Mouse (Mus musculus): ENCODE results near the gene Ankrd61. TPM values are rescaled to one million over a fixed set of nuclear protein-coding genes. Genes with fewer than 3 reads are reported as not detected.

Gene Ankrd61
- total and polyA plus RNA-seq, 2 experiments: not detected

DNA sequence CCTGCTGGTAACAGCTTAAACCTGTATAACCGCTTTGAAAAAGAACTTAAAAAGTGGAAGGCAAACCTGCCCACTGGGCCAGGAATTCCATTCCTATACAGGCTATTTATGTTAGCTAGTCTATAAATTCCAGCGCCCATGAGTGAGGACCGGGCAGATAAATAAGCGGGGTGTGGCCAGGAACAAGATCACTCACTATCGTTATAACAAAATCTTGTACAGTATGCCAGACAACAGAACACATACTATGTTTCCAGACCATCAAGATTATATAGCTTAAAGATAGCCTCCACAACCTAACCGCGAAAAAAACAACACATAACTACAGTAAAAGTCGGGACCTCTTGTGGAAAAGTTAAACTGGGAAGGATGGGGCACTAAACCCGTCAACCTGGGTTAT, 11.4 kb upstream of the Ankrd61 start:
- Histone ChIP-seq H3K4me3 (ENCODE audit: insufficient read depth, low read depth, low read length) (peak overlapping the region; percentile 65), H3K4me1 (ENCODE audit: control insufficient read depth, insufficient read depth, low read length) (peaks cover 2% of the 10 kb centered on the region; the same call in 1 of the 2 replicates), H3K27ac (replicated peaks; ENCODE audit: insufficient read depth, low read depth, low read length) (0 out of 2 replicates have a peak overlapping the region, but pooled peaks have one; percentile 40), H3K36me3 (ENCODE audit: control insufficient read depth, insufficient read depth, low read length) (peaks cover 1% of the 10 kb centered on the region), H3K9ac (ENCODE audit: low read depth, low read length) (peak overlapping the region; percentile 57), H3K79me2 (ENCODE audit: control insufficient read depth, insufficient read depth, low read length) (peaks cover 5% of the 10 kb centered on the region; the same call in 1 of the 2 replicates), H3K27me3 (ENCODE audit: control insufficient read depth, insufficient read depth, low read length) (no peaks in the 10 kb centered on the region)
- 2% methylated on average over 9 of the region's 9 CpGs for WGBS
- no peak for TF ChIP-seq CTCF (IDR thresholded peaks at IDR 0.05; ENCODE audit: low read depth, low read length)
- TF ChIP-seq POLR2A (IDR thresholded peaks at IDR 0.05; ENCODE audit: extremely low read depth, insufficient read depth, low read length): no peak
- no peak for DNase-seq (ENCODE audit: extremely low read depth, low read depth, low spot score)

DNA sequence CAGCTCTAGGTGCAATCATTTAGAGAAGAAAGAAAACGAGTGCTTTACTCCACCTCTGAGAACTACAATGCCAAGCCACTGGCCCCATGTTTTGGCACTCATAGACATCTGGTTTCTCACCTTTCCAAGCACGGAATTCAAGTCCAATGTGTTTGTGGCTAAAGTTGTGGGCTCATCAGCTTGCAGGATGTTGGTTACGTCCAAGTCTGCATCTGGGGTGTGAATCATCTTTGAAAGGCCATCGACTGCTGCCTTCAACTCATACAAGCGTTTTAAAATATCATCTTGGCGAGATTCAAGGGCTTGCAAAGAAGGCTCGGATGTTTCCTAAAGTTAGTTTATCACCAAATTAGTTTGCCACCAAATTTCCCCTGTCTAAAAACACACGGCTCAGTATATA, 8.9 kb upstream of the Ankrd61 start:
- Histone ChIP-seq H3K27me3 (ENCODE audit: control insufficient read depth, insufficient read depth, low read length) (no peaks in the 10 kb centered on the region), H3K9ac (ENCODE audit: low read depth, low read length) (no peak overlapping the region), H3K4me1 (ENCODE audit: control insufficient read depth, insufficient read depth, low read length) (peaks cover 2% of the 10 kb centered on the region; the same call in 1 of the 2 replicates), H3K4me3 (ENCODE audit: insufficient read depth, low read depth, low read length) (no peak overlapping the region), H3K79me2 (ENCODE audit: control insufficient read depth, insufficient read depth, low read length) (peaks cover 5% of the 10 kb centered on the region; the same call in 1 of the 2 replicates), H3K27ac (replicated peaks; ENCODE audit: insufficient read depth, low read depth, low read length) (no peak overlapping the region), H3K36me3 (ENCODE audit: control insufficient read depth, insufficient read depth, low read length) (peaks cover 22% of the 10 kb centered on the region)
- no peak for DNase-seq (ENCODE audit: extremely low read depth, low read depth, low spot score)
- TF ChIP-seq POLR2A (IDR thresholded peaks at IDR 0.05; ENCODE audit: extremely low read depth, insufficient read depth, low read length) (no peak), CTCF (IDR thresholded peaks at IDR 0.05; ENCODE audit: low read depth, low read length) (no peak)
- 89% methylated on average over 8 of the region's 8 CpGs for WGBS

DNA sequence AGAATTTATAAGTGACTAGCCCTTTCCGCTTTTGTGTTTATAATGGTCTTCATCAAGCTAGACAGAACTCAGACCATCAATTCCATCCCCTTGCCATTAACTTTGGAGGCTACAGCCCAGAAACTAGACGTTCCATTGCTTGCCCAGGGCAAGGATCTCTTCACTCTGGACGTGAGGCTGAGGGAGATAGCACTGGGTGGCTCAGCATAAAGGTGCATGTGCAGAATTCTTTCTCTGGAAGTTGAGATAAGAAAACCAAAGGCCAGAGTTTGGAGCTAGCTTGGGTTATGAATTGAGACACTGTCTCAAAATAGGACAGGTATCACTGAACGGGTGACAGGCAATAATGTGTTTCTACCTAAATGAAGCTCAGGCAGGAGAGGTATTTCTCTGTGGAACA, 6.3 kb upstream of the Ankrd61 start:
- no peak for DNase-seq (ENCODE audit: extremely low read depth, low read depth, low spot score)
- Histone ChIP-seq H3K27me3 (ENCODE audit: control insufficient read depth, insufficient read depth, low read length) (no peaks in the 10 kb centered on the region), H3K27ac (replicated peaks; ENCODE audit: insufficient read depth, low read depth, low read length) (no peak overlapping the region), H3K79me2 (ENCODE audit: control insufficient read depth, insufficient read depth, low read length) (peaks cover 2% of the 10 kb centered on the region; the same call in 1 of the 2 replicates), H3K9ac (ENCODE audit: low read depth, low read length) (no peak overlapping the region), H3K4me1 (ENCODE audit: control insufficient read depth, insufficient read depth, low read length) (no peaks in the 10 kb centered on the region), H3K4me3 (ENCODE audit: insufficient read depth, low read depth, low read length) (no peak overlapping the region), H3K36me3 (ENCODE audit: control insufficient read depth, insufficient read depth, low read length) (peaks cover 36% of the 10 kb centered on the region)
- TF ChIP-seq POLR2A (IDR thresholded peaks at IDR 0.05; ENCODE audit: extremely low read depth, insufficient read depth, low read length): no peak
- no peak for TF ChIP-seq CTCF (IDR thresholded peaks at IDR 0.05; ENCODE audit: low read depth, low read length)
- 89% methylated on average over 4 of the region's 4 CpGs for WGBS

DNA sequence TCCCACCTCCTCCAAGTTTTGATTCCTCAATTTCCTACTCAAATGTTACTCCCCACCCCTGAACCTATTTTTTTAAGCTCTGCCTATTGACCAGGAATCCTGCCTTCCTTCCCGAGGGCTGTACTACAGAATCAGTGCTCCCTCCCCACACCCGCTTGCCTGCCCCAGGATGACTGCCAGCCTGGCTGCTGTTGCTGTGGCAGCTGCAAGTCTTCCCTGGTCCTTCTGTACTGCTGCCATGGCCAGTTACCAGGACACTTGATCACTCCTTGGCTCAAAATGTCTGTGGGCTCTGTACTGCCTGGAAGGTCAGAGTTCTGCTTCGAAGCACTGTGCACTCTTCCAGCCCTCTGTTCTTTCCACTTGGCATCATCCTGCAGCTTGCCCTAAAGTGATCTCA, 4.6 kb upstream of the Ankrd61 start:
- Histone ChIP-seq H3K4me1 (ENCODE audit: control insufficient read depth, insufficient read depth, low read length) (no peaks in the 10 kb centered on the region), H3K36me3 (ENCODE audit: control insufficient read depth, insufficient read depth, low read length) (peaks cover 47% of the 10 kb centered on the region), H3K79me2 (ENCODE audit: control insufficient read depth, insufficient read depth, low read length) (no peaks in the 10 kb centered on the region), H3K9ac (ENCODE audit: low read depth, low read length) (no peak overlapping the region), H3K4me3 (ENCODE audit: insufficient read depth, low read depth, low read length) (no peak overlapping the region), H3K27ac (replicated peaks; ENCODE audit: insufficient read depth, low read depth, low read length) (no peak overlapping the region), H3K27me3 (ENCODE audit: control insufficient read depth, insufficient read depth, low read length) (no peaks in the 10 kb centered on the region)
- TF ChIP-seq POLR2A (IDR thresholded peaks at IDR 0.05; ENCODE audit: extremely low read depth, insufficient read depth, low read length): no peak
- no peak for TF ChIP-seq CTCF (IDR thresholded peaks at IDR 0.05; ENCODE audit: low read depth, low read length)
- 81% methylated on average over 3 of the region's 3 CpGs for WGBS
- no peak for DNase-seq (ENCODE audit: extremely low read depth, low read depth, low spot score)

DNA sequence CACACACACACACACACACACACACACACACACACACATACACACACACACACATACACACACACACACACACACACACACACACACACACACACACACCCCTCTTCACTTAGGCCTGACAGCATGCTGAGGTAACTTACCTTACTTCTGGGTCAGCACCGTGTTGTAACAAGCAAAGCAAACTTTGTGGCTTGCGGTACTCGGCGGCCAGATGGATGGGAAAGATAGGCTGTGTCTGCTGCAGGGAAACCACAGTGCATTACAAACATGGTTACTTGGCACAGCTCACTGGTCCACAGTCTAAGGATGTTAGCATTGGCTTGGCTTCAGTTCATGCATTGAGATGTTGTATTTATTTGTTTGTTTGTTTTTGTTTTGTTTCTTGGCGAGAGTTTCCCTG, 4.1 kb downstream of the Ankrd61 start:
- TF ChIP-seq POLR2A (IDR thresholded peaks at IDR 0.05; ENCODE audit: extremely low read depth, insufficient read depth, low read length) (no peak), CTCF (IDR thresholded peaks at IDR 0.05; ENCODE audit: low read depth, low read length) (no peak)
- no peak overlapping the region for H3K27ac ChIP-seq (replicated peaks; ENCODE audit: insufficient read depth, low read depth, low read length)
- WGBS: 29% methylated on average over 5 of the region's 5 CpGs
- H3K4me3 ChIP-seq (ENCODE audit: insufficient read depth, low read depth, low read length): no peak overlapping the region
- peaks cover 39% of the 10 kb centered on the region for H3K36me3 ChIP-seq (ENCODE audit: control insufficient read depth, insufficient read depth, low read length)
- H3K27me3 ChIP-seq (ENCODE audit: control insufficient read depth, insufficient read depth, low read length): no peaks in the 10 kb centered on the region
- no peak overlapping the region for H3K9ac ChIP-seq (ENCODE audit: low read depth, low read length)
- no peaks in the 10 kb centered on the region for H3K79me2 ChIP-seq (ENCODE audit: control insufficient read depth, insufficient read depth, low read length)
- H3K4me1 ChIP-seq (ENCODE audit: control insufficient read depth, insufficient read depth, low read length): no peaks in the 10 kb centered on the region
- DNase-seq (ENCODE audit: extremely low read depth, low read depth, low spot score): no peak

DNA sequence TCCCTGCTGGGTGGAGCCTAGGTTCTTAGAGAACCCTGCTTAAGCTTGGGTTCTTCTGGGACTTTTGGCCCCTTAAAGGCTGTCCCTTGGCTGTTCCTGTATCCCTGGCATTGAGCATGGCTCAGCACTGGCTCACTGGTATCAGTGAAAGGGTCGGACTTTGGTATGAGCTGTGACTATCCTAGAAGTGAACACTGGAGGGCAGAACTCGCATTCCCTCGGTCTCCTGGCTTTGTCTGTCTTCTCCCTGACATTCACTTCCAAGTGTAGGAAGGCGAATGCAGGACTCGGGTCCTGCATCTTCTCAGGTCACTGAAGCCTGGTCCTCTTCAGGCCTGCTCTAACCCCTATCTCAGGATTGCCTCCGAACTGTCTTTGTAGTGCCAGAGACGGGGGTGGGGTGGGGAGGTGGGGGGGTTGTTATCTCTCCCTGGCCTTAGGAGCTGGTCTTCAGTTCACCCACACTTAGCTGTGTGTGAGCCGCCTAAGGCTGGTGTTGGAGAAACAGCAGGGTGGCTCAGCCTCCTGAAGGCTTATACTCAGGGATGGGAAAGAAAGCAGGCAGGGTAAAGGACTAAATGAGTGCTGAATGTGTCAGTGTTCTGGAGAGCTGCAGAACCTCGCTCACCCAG, 5.1 kb downstream of the Ankrd61 start:
- no peak overlapping the region for H3K4me3 ChIP-seq (ENCODE audit: insufficient read depth, low read depth, low read length)
- no peaks in the 10 kb centered on the region for H3K79me2 ChIP-seq (ENCODE audit: control insufficient read depth, insufficient read depth, low read length)
- no peaks in the 10 kb centered on the region for H3K27me3 ChIP-seq (ENCODE audit: control insufficient read depth, insufficient read depth, low read length)
- 90% methylated on average over 9 of the region's 9 CpGs for WGBS
- H3K4me1 ChIP-seq (ENCODE audit: control insufficient read depth, insufficient read depth, low read length): no peaks in the 10 kb centered on the region
- no peak for DNase-seq (ENCODE audit: extremely low read depth, low read depth, low spot score)
- H3K36me3 ChIP-seq (ENCODE audit: control insufficient read depth, insufficient read depth, low read length): peaks cover 42% of the 10 kb centered on the region
- no peak overlapping the region for H3K27ac ChIP-seq (replicated peaks; ENCODE audit: insufficient read depth, low read depth, low read length)
- H3K9ac ChIP-seq (ENCODE audit: low read depth, low read length): no peak overlapping the region
- TF ChIP-seq CTCF (IDR thresholded peaks at IDR 0.05; ENCODE audit: low read depth, low read length) (no peak), POLR2A (IDR thresholded peaks at IDR 0.05; ENCODE audit: extremely low read depth, insufficient read depth, low read length) (no peak)

All from liver, adult 2 months (tissue).